Mouse (Mus musculus) thymus, postnatal 10 days (tissue): ENCODE measurements around the gene Gzmm.

ENCODE experiments used
- DNase-seq, 2 experiments: peaks; one replicate each; pipeline ENCODE4 v3.0.0; 2021; ENCODE audit warnings: low spot score in 2 of 2

Gzmm gene

GRCm38 (mm10) chr10:79680606-79681495, 8.0 kb upstream of the Gzmm start:
- DNase-seq: peak in 1 of 2 experiments; percentile 40

GRCm38 (mm10) chr10:79681591-79682245, 7.1 kb upstream of the Gzmm start, which contains the start of gene Cdc34:
Cdc34 (plus strand) TSS chr10:79682195.
- peak; percentile 98 to 99 for DNase-seq

- peak; percentile 36 to 47 for DNase-seq
Observed at GRCm38 (mm10) chr10:79682551-79682915, 6.3 kb upstream of the Gzmm start.

GRCm38 (mm10) chr10:79682916-79683582, 5.8 kb upstream of the Gzmm start:
- DNase-seq: peak; percentile 64 to 74

GRCm38 (mm10) chr10:79683726-79684640, 4.8 kb upstream of the Gzmm start:
- DNase-seq: no peak

- no peak for DNase-seq
Observed at GRCm38 (mm10) chr10:79684770-79685600, 3.8 kb upstream of the Gzmm start.

- no peak for DNase-seq
Observed at GRCm38 (mm10) chr10:79686219-79686618, 2.6 kb upstream of the Gzmm start.

- no peak for DNase-seq
Observed at GRCm38 (mm10) chr10:79686691-79687090, 2.1 kb upstream of the Gzmm start.

- no peak for DNase-seq
Observed at GRCm38 (mm10) chr10:79687513-79687912, 1.3 kb upstream of the Gzmm start.

- DNase-seq: no peak
Observed at GRCm38 (mm10) chr10:79689178-79689577, 358 bp downstream of the Gzmm start.

- DNase-seq: no peak
Observed at GRCm38 (mm10) chr10:79691986-79692548, 3.2 kb downstream of the Gzmm start.

- DNase-seq: no peak
Observed at GRCm38 (mm10) chr10:79693580-79694378, 5.0 kb downstream of the Gzmm start.

GRCm38 (mm10) chr10:79694379-79694655, 5.5 kb downstream of the Gzmm start:
- DNase-seq: no peak

- DNase-seq: peak; percentile 45 to 84
Observed at GRCm38 (mm10) chr10:79695231-79696128, 6.7 kb downstream of the Gzmm start.

GRCm38 (mm10) chr10:79696129-79696651, 7.4 kb downstream of the Gzmm start:
- DNase-seq: no peak

- DNase-seq: no peak
Observed at GRCm38 (mm10) chr10:79697916-79698315, 9.1 kb downstream of the Gzmm start.

GRCm38 (mm10) chr10:79698459-79698858, 9.6 kb downstream of the Gzmm start:
- DNase-seq: no peak

- DNase-seq: no peak
Observed at GRCm38 (mm10) chr10:79700676-79701075, 11.9 kb downstream of the Gzmm start.
